Mouse (Mus musculus): ENCODE measurements around the gene Rnf113a2. TPM values are rescaled to one million over a fixed set of nuclear protein-coding genes. Genes with fewer than 3 reads are reported as not detected.

The Rnf113a2 gene
- polyA plus RNA-seq, 2 experiments = 18.1 to 24.5 TPM

DNA sequence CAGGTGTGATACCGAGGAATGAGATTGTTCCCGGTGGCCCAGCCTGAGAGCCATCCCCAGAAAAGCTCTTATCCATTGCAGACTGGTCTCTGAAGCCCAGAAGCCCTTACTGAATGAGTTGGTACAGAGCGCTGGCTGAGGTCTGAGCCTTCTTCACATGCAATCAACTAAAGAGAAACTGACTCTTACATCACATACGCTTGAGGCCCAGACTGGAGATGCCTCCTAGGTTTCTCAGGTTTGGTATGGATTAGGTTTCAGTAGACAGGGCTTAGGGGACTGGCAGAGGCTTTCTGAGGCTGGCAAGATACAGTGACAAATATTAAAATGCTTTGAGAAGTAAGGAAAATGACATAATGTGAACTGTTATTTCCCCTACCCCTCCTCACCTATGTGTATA lies 31.6 kb upstream of the Rnf113a2 start:
- Histone ChIP-seq H3K4me2 (replicated peaks; ENCODE audit: low read depth, low read length, severe bottlenecking) (no peak overlapping the region), H3K4me1 (ENCODE audit: control insufficient read depth, insufficient read depth, low read length) (no peaks in the 10 kb centered on the region), H3K27me3 (ENCODE audit: control insufficient read depth, insufficient read depth, low read length) (no peaks in the 10 kb centered on the region), H3K9ac (ENCODE audit: low read depth, low read length, severe bottlenecking) (no peak overlapping the region), H3K9me3 (ENCODE audit: control insufficient read depth, low read length) (no peaks in the 10 kb centered on the region), H3K27ac (replicated peaks; ENCODE audit: low read depth, low read length) (no peak overlapping the region), H3K4me3 (replicated peaks; ENCODE audit: low read length) (no peak overlapping the region), H3K36me3 (ENCODE audit: control insufficient read depth, insufficient read depth, low read length) (no peaks in the 10 kb centered on the region)
- 92% methylated on average over 4 of the region's 4 CpGs for WGBS
- no peak for TF ChIP-seq POLR2A (IDR thresholded peaks at IDR 0.05; ENCODE audit: borderline replicate concordance, extremely low read depth, insufficient read depth, insufficient read length)
- ATAC-seq (ENCODE audit: low FRiP score, low read depth) = no peak
- DNase-seq (ENCODE audit: low spot score) = no peak

DNA sequence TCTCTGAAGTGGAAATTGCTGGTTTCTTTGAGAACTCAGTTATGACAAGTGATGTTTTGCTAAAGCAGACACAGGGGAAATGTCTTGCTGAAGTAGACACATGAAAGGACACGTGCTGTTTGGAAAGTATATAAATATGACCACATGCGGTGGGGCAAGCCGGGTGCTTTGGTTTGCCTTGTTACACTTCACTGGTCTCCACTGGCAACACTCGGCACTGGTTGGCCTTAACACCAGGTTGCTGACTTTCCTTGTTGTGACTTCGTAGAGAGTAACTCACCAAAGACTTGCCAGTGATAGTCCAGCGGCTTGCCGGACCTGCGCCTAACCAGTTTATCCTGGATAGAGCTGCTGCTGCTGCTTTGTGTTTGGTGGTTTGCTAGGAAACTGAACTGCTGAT lies 28.9 kb upstream of the Rnf113a2 start:
- Histone ChIP-seq H3K4me3 (replicated peaks; ENCODE audit: low read length) (no peak overlapping the region), H3K4me2 (replicated peaks; ENCODE audit: low read depth, low read length, severe bottlenecking) (no peak overlapping the region), H3K36me3 (ENCODE audit: control insufficient read depth, insufficient read depth, low read length) (no peaks in the 10 kb centered on the region), H3K4me1 (ENCODE audit: control insufficient read depth, insufficient read depth, low read length) (no peaks in the 10 kb centered on the region), H3K27ac (replicated peaks; ENCODE audit: low read depth, low read length) (no peak overlapping the region), H3K9ac (ENCODE audit: low read depth, low read length, severe bottlenecking) (no peak overlapping the region), H3K27me3 (ENCODE audit: control insufficient read depth, insufficient read depth, low read length) (no peaks in the 10 kb centered on the region), H3K9me3 (ENCODE audit: control insufficient read depth, low read length) (no peaks in the 10 kb centered on the region)
- DNase-seq (ENCODE audit: low spot score) (no peak), ATAC-seq (ENCODE audit: low FRiP score, low read depth) (no peak)
- WGBS = 89% methylated on average over 8 of the region's 8 CpGs
- TF ChIP-seq POLR2A (IDR thresholded peaks at IDR 0.05; ENCODE audit: borderline replicate concordance, extremely low read depth, insufficient read depth, insufficient read length) = no peak

DNA sequence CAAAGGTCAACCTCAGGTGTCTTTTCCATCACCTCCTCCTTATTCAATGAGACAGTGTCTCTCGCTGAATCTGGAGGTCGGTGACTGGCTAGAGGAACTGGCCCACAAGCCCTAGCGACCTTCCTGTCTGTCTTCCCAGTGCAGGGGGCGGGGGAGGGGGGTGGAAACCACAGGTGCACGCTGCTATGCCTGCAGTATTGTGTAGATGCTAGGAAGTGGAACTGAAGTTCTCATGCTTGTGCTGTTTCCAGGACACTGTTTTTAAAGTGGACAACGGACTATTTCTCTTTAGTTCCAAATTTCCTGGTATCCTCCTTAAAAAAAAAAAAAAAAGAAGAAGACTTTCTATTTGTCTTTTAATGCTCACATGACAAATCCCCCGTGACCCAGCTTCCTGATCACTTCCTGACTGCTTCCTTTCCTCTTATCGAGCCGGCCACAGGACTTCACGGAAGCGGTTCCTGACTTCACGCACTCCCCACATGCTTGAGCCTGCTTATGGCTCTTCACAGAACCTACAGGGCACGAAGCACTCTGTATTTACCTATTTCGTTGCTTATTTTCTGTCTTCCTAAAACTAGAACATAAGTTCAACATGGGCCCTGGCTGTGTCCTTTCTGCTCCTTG lies 28.1 kb upstream of the Rnf113a2 start:
- WGBS = 70% methylated on average over 14 of the region's 14 CpGs
- DNase-seq (ENCODE audit: low spot score) (no peak), ATAC-seq (ENCODE audit: low FRiP score, low read depth) (no peak)

DNA sequence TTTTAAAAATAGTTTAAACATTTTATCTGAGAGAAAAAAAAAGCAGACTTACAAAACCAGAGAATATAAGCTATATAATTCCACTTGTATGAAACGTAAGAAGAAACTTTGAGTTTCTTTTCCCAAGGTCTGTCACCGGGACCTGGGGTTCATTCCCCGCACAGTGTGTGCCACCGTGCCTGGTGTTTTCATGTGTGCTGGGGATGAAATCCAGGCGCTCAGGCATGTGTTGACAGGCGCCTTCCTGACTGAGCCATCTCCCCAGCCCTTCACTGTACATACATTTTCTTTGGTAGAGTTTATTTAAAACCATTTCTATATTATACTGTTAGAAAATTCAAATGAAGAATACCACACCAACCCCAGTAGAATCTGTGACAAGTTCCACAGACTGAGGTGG lies 26.7 kb upstream of the Rnf113a2 start:
- ATAC-seq (ENCODE audit: low FRiP score, low read depth) (no peak), DNase-seq (ENCODE audit: low spot score) (no peak)
- H3K9ac ChIP-seq (ENCODE audit: low read depth, low read length, severe bottlenecking) = no peak overlapping the region
- TF ChIP-seq POLR2A (IDR thresholded peaks at IDR 0.05; ENCODE audit: borderline replicate concordance, extremely low read depth, insufficient read depth, insufficient read length) = no peak
- no peak overlapping the region for H3K4me3 ChIP-seq (replicated peaks; ENCODE audit: low read length)
- H3K9me3 ChIP-seq (ENCODE audit: control insufficient read depth, low read length) = no peaks in the 10 kb centered on the region
- H3K27me3 ChIP-seq (ENCODE audit: control insufficient read depth, insufficient read depth, low read length) = no peaks in the 10 kb centered on the region
- no peaks in the 10 kb centered on the region for H3K36me3 ChIP-seq (ENCODE audit: control insufficient read depth, insufficient read depth, low read length)
- H3K4me1 ChIP-seq (ENCODE audit: control insufficient read depth, insufficient read depth, low read length) = no peaks in the 10 kb centered on the region
- no peak overlapping the region for H3K27ac ChIP-seq (replicated peaks; ENCODE audit: low read depth, low read length)
- WGBS = 63% methylated on average over 6 of the region's 6 CpGs
- H3K4me2 ChIP-seq (replicated peaks; ENCODE audit: low read depth, low read length, severe bottlenecking) = no peak overlapping the region

More for the DNA sequence above, 28.1 kb upstream of the Rnf113a2 start:
- TF ChIP-seq POLR2A (IDR thresholded peaks at IDR 0.05; ENCODE audit: borderline replicate concordance, extremely low read depth, insufficient read depth, insufficient read length) = no peak
- Histone ChIP-seq H3K4me2 (replicated peaks; ENCODE audit: low read depth, low read length, severe bottlenecking) (no peak overlapping the region), H3K36me3 (ENCODE audit: control insufficient read depth, insufficient read depth, low read length) (no peaks in the 10 kb centered on the region), H3K27me3 (ENCODE audit: control insufficient read depth, insufficient read depth, low read length) (no peaks in the 10 kb centered on the region), H3K27ac (replicated peaks; ENCODE audit: low read depth, low read length) (no peak overlapping the region), H3K4me1 (ENCODE audit: control insufficient read depth, insufficient read depth, low read length) (no peaks in the 10 kb centered on the region), H3K9me3 (ENCODE audit: control insufficient read depth, low read length) (no peaks in the 10 kb centered on the region), H3K4me3 (replicated peaks; ENCODE audit: low read length) (no peak overlapping the region), H3K9ac (ENCODE audit: low read depth, low read length, severe bottlenecking) (no peak overlapping the region)

DNA sequence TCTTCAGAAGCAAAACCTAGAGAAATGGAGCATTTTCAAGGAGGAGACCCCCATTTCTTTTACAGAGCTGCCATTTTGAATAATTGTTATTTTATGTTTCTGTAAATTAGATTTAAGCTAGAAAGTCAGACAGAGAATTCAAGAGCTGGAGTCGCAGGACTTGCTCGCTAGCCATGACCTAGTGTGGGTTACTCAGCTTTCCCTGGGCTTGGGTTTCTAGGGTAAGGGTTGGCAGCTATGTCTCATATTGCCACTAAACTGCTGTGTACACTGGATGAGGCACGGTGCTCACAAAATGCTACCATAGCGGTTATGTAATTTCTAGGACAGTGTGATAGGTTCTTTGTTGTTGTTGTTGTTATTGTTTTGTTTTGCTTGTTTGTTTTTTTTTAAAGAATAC lies 24.3 kb upstream of the Rnf113a2 start:
- no peak for DNase-seq (ENCODE audit: low spot score)
- Histone ChIP-seq H3K9me3 (ENCODE audit: control insufficient read depth, low read length) (no peaks in the 10 kb centered on the region), H3K4me1 (ENCODE audit: control insufficient read depth, insufficient read depth, low read length) (no peaks in the 10 kb centered on the region), H3K4me3 (replicated peaks; ENCODE audit: low read length) (no peak overlapping the region), H3K27me3 (ENCODE audit: control insufficient read depth, insufficient read depth, low read length) (no peaks in the 10 kb centered on the region), H3K9ac (ENCODE audit: low read depth, low read length, severe bottlenecking) (no peak overlapping the region), H3K4me2 (replicated peaks; ENCODE audit: low read depth, low read length, severe bottlenecking) (no peak overlapping the region), H3K36me3 (ENCODE audit: control insufficient read depth, insufficient read depth, low read length) (no peaks in the 10 kb centered on the region), H3K27ac (replicated peaks; ENCODE audit: low read depth, low read length) (no peak overlapping the region)
- 96% methylated on average over 4 of the region's 4 CpGs for WGBS
- no peak for ATAC-seq (ENCODE audit: low FRiP score, low read depth)
- TF ChIP-seq POLR2A (IDR thresholded peaks at IDR 0.05; ENCODE audit: borderline replicate concordance, extremely low read depth, insufficient read depth, insufficient read length) = no peak

DNA sequence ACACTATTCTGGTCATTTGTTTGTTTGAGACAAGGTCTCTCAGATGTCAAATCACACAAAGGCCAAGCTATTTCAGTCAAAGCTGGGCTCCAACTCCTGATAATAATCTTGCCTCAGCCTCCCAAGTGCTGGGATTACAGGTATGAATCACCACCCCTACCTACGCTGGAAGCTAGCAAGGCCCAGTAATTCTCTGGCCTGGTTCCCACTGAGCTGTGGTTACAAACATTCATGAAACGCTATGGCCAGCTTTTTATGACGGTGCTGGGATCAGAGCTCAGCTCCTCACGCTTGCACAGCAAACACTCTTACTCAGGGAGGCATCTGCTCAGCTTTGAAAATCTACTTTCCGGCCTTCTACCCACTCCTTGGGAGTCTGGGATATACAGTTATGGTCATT lies 23.1 kb upstream of the Rnf113a2 start:
- 79% methylated on average over 5 of the region's 5 CpGs for WGBS
- DNase-seq (ENCODE audit: low spot score) (no peak), ATAC-seq (ENCODE audit: low FRiP score, low read depth) (no peak)
- Histone ChIP-seq H3K27me3 (ENCODE audit: control insufficient read depth, insufficient read depth, low read length) (no peaks in the 10 kb centered on the region), H3K4me3 (replicated peaks; ENCODE audit: low read length) (no peak overlapping the region), H3K4me1 (ENCODE audit: control insufficient read depth, insufficient read depth, low read length) (no peaks in the 10 kb centered on the region), H3K36me3 (ENCODE audit: control insufficient read depth, insufficient read depth, low read length) (no peaks in the 10 kb centered on the region), H3K9ac (ENCODE audit: low read depth, low read length, severe bottlenecking) (no peak overlapping the region), H3K27ac (replicated peaks; ENCODE audit: low read depth, low read length) (no peak overlapping the region), H3K9me3 (ENCODE audit: control insufficient read depth, low read length) (no peaks in the 10 kb centered on the region), H3K4me2 (replicated peaks; ENCODE audit: low read depth, low read length, severe bottlenecking) (no peak overlapping the region)
- TF ChIP-seq POLR2A (IDR thresholded peaks at IDR 0.05; ENCODE audit: borderline replicate concordance, extremely low read depth, insufficient read depth, insufficient read length) = no peak
